Mouse (Mus musculus): ENCODE data around the gene Unk.

Gene Unk

DNA sequence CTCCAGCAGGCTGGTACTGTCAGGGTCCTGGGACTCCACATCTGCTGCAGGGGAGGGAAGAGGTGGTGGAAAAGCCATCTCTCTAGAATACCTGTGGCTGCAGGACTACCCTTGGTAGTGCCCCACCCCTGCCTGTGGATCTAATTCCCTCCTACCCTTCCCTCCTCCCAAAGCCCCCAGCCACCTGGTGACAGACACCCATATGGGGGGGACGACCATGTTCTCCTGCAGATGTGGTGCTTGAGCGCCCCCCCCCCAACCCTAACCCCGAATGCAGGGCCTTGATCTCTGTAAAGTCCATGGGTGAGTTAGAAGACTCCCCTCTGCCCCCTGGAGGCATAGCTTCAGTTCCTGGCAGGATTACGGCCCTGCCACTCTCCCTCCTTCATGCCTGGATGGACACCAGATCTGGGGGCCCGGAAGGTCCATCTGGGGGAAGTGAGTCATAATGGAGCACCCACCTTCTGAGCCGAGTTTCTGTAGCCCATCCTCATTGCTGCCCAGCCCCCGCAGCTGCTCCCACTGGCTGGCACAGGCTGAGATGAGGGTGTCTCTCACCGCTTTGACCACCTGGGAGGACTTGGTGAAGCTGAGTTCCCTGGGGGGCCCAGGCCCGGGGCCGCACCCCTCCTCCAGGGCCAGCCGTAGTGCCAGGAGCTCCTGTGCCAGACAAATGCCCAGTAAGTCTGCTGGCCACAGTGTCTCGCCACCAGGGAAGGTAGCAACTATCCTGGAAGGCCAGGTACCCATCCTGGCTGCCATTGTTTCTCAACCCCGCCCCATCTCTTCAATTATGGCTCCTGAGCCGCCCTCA is 77.0 kb downstream of the Unk start:
- DNase-seq (ENCODE audit: low read depth, low spot score): no peak

DNA sequence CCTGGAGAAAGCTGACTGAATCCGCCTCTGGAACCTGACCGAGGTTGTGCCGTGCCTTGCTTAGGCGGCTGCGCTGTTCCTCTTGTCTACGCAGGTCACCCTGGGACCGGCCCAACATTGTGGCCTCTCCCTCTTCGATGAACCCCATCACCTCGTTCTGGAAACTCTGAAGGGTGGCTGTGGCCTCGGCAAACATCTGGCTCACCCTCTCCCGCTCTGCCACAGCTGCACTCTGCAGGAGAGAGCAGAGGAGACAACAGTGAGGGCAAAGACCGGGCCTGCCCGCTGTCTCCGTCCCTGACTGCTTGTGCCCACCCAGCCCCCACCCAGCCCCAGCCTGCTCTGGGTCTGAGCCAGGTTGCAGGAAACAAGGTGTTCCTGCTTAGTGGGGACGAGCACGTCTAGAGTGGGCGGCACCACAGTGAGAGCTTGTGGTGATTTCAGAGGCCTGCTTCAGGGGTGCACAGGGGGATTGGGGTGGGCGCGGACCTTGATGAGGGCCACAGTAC is 77.7 kb downstream of the Unk start:
- DNase-seq (ENCODE audit: low read depth, low spot score): no peak

DNA sequence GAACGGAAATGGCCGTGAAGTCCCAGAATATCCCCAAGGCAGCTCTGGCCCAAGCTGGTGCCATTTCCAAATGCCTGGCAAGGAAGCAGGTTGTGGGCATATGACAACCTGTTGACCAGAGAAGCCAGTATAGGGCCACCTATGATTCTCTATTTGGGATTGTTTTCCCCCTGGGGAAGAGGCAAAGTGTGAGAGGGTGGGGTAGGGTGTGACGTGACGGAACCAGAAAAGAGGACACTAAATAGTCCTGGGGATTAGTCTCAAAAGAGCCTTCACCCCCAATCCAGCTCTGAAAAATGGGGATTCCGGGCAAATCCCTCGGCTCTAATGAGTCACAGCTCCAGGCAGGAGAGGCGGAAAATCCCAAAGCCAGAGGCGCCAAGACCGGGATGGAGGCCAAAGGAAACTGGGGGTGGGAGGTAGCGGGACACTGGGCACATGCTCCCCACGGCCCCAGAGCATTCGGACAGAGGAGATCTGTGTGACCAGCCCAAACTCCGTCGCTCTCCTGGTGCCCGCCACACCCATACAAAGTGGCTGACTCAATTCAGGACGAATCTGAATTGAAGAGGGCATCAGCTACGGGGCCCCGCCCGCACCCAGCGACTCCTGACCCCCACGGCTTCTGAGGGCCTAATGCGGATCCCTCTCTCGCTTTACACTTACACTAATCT is 78.5 kb downstream of the Unk start:
- no peak for DNase-seq (ENCODE audit: low read depth, low spot score)

DNA sequence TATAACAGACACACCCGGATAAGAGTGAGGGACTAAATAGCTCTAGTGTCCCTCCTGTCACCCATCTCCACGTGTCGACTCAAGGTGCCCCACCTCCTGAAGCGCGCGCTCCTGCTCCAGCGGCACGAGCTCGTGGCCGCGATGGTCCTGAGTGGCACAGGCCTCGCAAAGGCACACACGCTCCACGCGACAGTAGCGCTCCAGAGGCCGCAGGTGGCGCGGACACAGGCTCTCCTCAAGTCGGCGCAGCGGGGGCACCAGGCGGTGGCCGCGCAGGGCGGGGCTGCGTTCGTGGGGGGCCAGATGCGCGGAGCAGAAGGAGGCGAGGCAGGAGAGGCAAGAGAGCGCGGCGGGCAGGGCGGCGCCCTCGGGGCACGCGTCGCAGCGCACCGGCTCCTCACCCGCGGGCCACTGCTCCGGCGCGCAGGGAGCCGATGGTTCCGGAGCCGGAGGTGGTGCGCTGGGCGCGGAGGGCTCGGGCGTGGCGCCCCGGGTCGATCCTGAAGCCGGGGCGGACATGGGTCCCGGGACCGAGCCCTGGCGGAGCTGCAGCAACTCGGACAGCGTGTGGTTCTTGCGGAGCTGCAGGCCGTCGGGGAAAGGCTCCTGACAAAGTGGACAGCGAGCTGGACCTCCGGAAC is 79.4 kb downstream of the Unk start:
- no peak for DNase-seq (ENCODE audit: low read depth, low spot score)

DNA sequence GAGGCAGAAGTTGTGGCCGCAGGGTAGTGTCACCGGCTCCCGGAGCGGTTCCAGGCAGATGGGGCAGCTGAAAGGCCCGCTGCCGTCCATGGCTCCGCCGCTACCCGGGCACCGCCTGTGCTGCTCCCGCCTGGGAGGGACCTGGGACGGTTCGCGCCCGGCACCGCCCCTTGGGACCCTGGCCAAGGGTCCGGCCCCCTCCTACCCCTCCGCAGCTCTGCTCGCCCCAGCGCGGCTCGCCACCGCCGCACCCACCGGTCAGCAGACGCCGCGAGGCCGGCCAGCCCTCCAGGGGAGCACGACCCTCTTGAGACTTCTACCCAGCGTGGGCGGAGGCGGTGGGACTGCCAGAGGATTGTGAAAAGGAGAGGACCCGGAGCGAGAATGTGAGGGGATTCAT is 80.0 kb downstream of the Unk start:
- DNase-seq (ENCODE audit: low read depth, low spot score): no peak

DNA sequence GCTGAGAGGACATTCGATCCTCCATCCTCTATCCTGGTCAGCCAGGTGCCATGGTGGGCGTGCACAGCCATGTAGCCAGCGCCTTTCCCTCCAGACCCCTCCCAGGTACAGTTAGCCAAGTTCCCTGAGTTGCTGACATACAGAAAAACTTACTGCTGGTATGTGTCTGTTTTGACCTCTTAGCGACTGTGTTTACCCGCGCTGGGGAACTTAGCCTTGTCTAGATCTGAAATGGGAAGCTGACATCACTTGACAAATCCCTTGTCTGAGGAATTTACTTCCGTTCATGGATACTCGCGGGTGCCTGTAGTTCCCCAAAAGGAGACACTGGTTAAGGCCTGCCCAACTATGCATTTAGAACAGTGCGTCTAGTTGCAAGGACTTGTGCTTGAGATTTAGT is 80.4 kb downstream of the Unk start:
- DNase-seq (ENCODE audit: low read depth, low spot score): no peak
